Mouse (Mus musculus) olfactory bulb, adult 2 months (tissue): Measurements from ENCODE around the gene Tlk1.

Experiments used
- CTCF ChIP-seq: fragments of 200-500 bp; IDR thresholded peaks from 2 replicates; pipeline ENCODE4 v1.5.1; 2012; ENCODE audit warnings: low read depth, mild to moderate bottlenecking, low read length, moderate library complexity; ENCODE audit not compliant: insufficient read depth
- POLR2A ChIP-seq: fragments of 200-500 bp; IDR thresholded peaks from 2 replicates; pipeline ENCODE4 v1.6.1; 2012; ENCODE audit warnings: mild to moderate bottlenecking, low read depth, low read length, moderate library complexity; ENCODE audit not compliant: insufficient read depth

DNA sequence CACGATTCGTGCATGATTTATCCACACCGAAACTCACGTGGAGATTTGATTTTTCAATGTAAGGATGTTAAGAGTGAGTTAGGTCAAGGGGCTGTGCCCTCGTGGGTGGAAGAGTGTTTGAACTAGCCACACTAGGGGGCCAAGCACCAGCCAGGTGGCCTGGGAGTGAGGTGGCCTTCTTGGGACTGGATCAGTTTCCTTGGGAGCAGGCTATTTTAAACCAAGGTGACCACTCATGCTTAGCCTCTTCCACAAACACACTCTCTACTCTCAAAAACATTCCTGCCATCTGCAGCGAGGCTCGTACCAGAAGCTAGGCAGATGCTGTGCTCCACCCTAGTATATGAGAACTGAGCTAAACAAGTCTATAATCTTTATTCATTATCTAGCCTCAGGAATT, 27.8 kb upstream of the Tlk1 start:
- no peak for TF ChIP-seq CTCF
- TF ChIP-seq POLR2A, result no peak
